Mouse (Mus musculus) limb, embryonic 13.5 days (tissue): ENCODE data around the gene Snx30. TPM values are rescaled to one million over a fixed set of nuclear protein-coding genes. Genes with fewer than 3 reads are reported as not detected.

Experiments
- ATAC-seq: fragments of 200-750 bp; cut with Nextera tagmentation; 2 replicates; pipeline ENCODE4 v1.8.0; 2017; ENCODE audit warnings: low read depth, moderate number of reproducible peaks, moderate TSS enrichment; ENCODE audit not compliant: low FRiP score
- H3K27ac ChIP-seq: fragments of 300-500 bp; sonication (generic); 2 replicates; pipeline ENCODE4 v1.5.1; 2015; ENCODE audit warnings: inconsistent platforms, mild to moderate bottlenecking, moderate library complexity
- H3K27me3 ChIP-seq: fragments of 300-500 bp; sonication (generic); 2 replicates; pipeline ENCODE4 v1.6.1; 2015; ENCODE audit warnings: mild to moderate bottlenecking, inconsistent platforms
- H3K36me3 ChIP-seq: fragments of 300-500 bp; sonication (generic); 2 replicates; pipeline ENCODE4 v1.6.1; 2015; ENCODE audit warnings: inconsistent platforms, mild to moderate bottlenecking, moderate library complexity
- H3K4me1 ChIP-seq: fragments of 300-500 bp; sonication (generic); 2 replicates; pipeline ENCODE4 v1.6.1; 2015; ENCODE audit warnings: inconsistent platforms
- H3K4me2 ChIP-seq: fragments of 300-500 bp; sonication (generic); replicated peaks from 2 replicates; pipeline ENCODE4 v1.6.1; 2015; ENCODE audit warnings: inconsistent platforms, mild to moderate bottlenecking, moderate library complexity
- H3K4me3 ChIP-seq: fragments of 300-500 bp; sonication (generic); 2 replicates; pipeline ENCODE4 v1.5.1; 2015; ENCODE audit warnings: moderate library complexity, mild to moderate bottlenecking, inconsistent platforms
- H3K9ac ChIP-seq: fragments of 300-500 bp; sonication (generic); 2 replicates; pipeline ENCODE4 v1.6.1; 2015; ENCODE audit warnings: mild to moderate bottlenecking, inconsistent platforms
- H3K9me3 ChIP-seq: fragments of 300-500 bp; sonication (generic); 2 replicates; pipeline ENCODE4 v1.6.1; 2016; ENCODE audit warnings: inconsistent platforms
- WGBS: fragments of 180-500 bp; shearing (Covaris S2); methylation state at CpG from one replicate; pipeline ENCODE4 v1.1.7; 2015; 5-methylcytosine and 5-hydroxymethylcytosine counted together
- polyA plus RNA-seq: library from polyadenylated mRNA; unstranded; fragments of >200 nt; fragmentation: Nextera tagmentation; extraction: Ambion mirVana; gene quantifications from 2 replicates; pipeline ENCODE4 v1.2.1, GENCODE M21; 2015

Snx30 gene
- polyA plus RNA-seq, 1 experiment from 2014 or later, result 11.2 TPM

DNA sequence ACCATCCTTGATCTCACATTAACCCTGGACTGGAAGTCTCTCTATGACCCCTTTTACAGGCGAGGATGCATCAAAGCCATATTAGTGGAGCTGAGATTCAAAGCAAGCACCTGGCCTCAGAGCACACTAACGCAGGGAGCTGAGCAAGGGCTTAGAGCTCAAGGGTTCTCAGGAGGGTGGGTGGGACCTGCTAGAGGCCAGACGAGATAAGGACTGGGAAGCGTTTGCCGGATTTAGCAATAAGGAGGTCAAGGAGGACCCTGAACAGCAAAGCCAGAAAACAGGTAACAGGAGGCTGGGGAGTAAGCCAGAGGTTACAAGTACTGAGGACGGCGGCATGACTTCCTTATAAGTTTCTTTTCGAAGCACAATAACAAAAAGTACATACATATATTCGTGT lies 10.8 kb downstream of the Snx30 start:
- 73% methylated on average over 9 of the region's 9 CpGs for WGBS

GRCm38 (mm10) chr4:59817790-59818189 lies 12.2 kb downstream of the Snx30 start:
- no peak overlapping the region for H3K9ac ChIP-seq

More for the DNA sequence above, 10.8 kb downstream of the Snx30 start:
- H3K4me1 ChIP-seq, result peaks cover 15% of the 10 kb centered on the region
- no peak overlapping the region for H3K27ac ChIP-seq
- H3K27me3 ChIP-seq, result no peaks in the 10 kb centered on the region
- no peak overlapping the region for H3K4me3 ChIP-seq
- H3K4me2 ChIP-seq, result no peak overlapping the region
- no peak for ATAC-seq
- H3K9ac ChIP-seq, result no peak overlapping the region
- H3K36me3 ChIP-seq, result no peaks in the 10 kb centered on the region
- no peaks in the 10 kb centered on the region for H3K9me3 ChIP-seq

GRCm38 (mm10) chr4:59818498-59818897 lies 12.9 kb downstream of the Snx30 start:
- ATAC-seq, result no peak
- H3K9ac ChIP-seq, result no peak overlapping the region
- H3K9me3 ChIP-seq, result no peaks in the 10 kb centered on the region
- peak overlapping the region; percentile 1; the same call in 1 of the 2 replicates for H3K27ac ChIP-seq
- no peak overlapping the region for H3K4me3 ChIP-seq
- H3K4me2 ChIP-seq, result no peak overlapping the region
- no peaks in the 10 kb centered on the region for H3K36me3 ChIP-seq
- H3K27me3 ChIP-seq, result no peaks in the 10 kb centered on the region
- H3K4me1 ChIP-seq, result peaks cover 15% of the 10 kb centered on the region
- WGBS, result 79% methylated on average over 10 of the region's 10 CpGs

More at GRCm38 (mm10) chr4:59817790-59818189, 12.2 kb downstream of the Snx30 start:
- H3K36me3 ChIP-seq, result no peaks in the 10 kb centered on the region
- peaks cover 15% of the 10 kb centered on the region for H3K4me1 ChIP-seq
- no peak overlapping the region for H3K4me3 ChIP-seq
- no peak overlapping the region for H3K4me2 ChIP-seq
- 64% methylated on average over 5 of the region's 5 CpGs for WGBS
- no peaks in the 10 kb centered on the region for H3K27me3 ChIP-seq
- no peaks in the 10 kb centered on the region for H3K9me3 ChIP-seq
- ATAC-seq, result no peak
- no peak overlapping the region for H3K27ac ChIP-seq

- Histone ChIP-seq H3K27ac (peak overlapping the region; percentile 1; the same call in 1 of the 2 replicates), H3K4me3 (no peak overlapping the region), H3K4me2 (no peak overlapping the region), H3K4me1 (peaks cover 15% of the 10 kb centered on the region), H3K36me3 (no peaks in the 10 kb centered on the region), H3K9me3 (no peaks in the 10 kb centered on the region), H3K27me3 (no peaks in the 10 kb centered on the region), H3K9ac (no peak overlapping the region; the same call in 1 of the 2 replicates)
- WGBS, result 49% methylated on average over 7 of the region's 7 CpGs
- peak; percentile 55; the same call in 1 of the 2 replicates for ATAC-seq
These were observed 13.4 kb downstream of the Snx30 start for GRCm38 (mm10) chr4:59819054-59819472.

GRCm38 (mm10) chr4:59819477-59820022 lies 13.9 kb downstream of the Snx30 start:
- Histone ChIP-seq H3K27ac (no peak overlapping the region), H3K27me3 (no peaks in the 10 kb centered on the region), H3K9me3 (no peaks in the 10 kb centered on the region), H3K4me3 (no peak overlapping the region), H3K4me1 (peaks cover 15% of the 10 kb centered on the region), H3K36me3 (no peaks in the 10 kb centered on the region), H3K4me2 (no peak overlapping the region), H3K9ac (no peak overlapping the region; the same call in 1 of the 2 replicates)
- 41% methylated on average over 12 of the region's 12 CpGs for WGBS
- ATAC-seq, result 0 out of 2 replicates have a peak, but pooled peaks have one; percentile 41

DNA sequence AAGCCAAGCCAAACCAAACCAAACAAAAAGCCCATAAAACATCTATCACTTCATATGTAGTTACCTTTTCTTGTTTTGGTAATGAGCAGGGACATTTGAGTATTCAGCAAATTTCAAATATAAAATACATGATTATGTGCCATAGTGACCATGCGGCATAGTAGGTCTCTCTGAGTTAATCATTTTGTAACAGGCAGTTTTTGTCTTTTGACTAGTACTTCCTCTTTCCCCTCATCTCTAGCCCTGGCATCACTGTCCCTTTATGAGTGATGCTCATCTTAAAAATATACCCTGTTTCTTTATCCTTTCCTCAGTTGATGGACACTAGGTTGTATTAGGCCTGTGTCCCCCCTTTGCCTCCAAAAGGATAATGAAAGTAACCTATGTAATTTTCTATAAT lies 15.9 kb downstream of the Snx30 start:
- H3K9me3 ChIP-seq, result no peaks in the 10 kb centered on the region
- 97% methylated on average over 1 of the region's 1 CpGs for WGBS
- peaks cover 15% of the 10 kb centered on the region for H3K4me1 ChIP-seq
- H3K4me3 ChIP-seq, result no peak overlapping the region
- H3K27ac ChIP-seq, result no peak overlapping the region
- ATAC-seq, result no peak
- no peak overlapping the region for H3K4me2 ChIP-seq
- H3K36me3 ChIP-seq, result no peaks in the 10 kb centered on the region
- no peaks in the 10 kb centered on the region for H3K27me3 ChIP-seq
- no peak overlapping the region for H3K9ac ChIP-seq

- 82% methylated on average over 4 of the region's 4 CpGs for WGBS
- Histone ChIP-seq H3K36me3 (0 out of 2 replicates have a peak, but pooled peaks cover 2% of the 10 kb centered on the region), H3K9me3 (no peaks in the 10 kb centered on the region), H3K27ac (no peak overlapping the region), H3K4me1 (peaks cover 15% of the 10 kb centered on the region), H3K4me3 (no peak overlapping the region), H3K4me2 (no peak overlapping the region), H3K27me3 (no peaks in the 10 kb centered on the region), H3K9ac (no peak overlapping the region)
- ATAC-seq, result no peak
These were observed 16.5 kb downstream of the Snx30 start for GRCm38 (mm10) chr4:59822119-59822518.

DNA sequence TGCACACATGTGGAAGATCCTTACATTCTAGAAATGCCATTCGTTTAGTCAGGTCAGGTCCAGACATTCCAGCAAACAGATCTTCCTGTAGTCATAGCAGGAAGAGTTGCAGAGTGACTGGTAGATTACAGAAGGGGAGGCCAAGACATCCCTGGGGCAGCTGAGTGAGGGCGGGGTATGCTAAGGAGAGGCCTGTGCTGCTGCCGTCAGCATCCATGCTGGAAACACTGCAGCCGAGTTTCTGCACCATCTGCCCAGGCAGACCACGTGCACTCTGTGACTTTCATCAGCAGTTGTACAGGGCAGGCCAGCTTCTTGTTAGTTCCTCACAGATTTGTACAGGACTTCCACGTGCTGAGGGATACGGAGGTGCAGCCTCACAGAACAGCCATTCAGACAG lies 17.8 kb downstream of the Snx30 start:
- Histone ChIP-seq H3K4me3 (no peak overlapping the region), H3K36me3 (0 out of 2 replicates have a peak, but pooled peaks cover 4% of the 10 kb centered on the region), H3K27me3 (no peaks in the 10 kb centered on the region), H3K4me2 (no peak overlapping the region), H3K9me3 (no peaks in the 10 kb centered on the region), H3K9ac (no peak overlapping the region), H3K27ac (no peak overlapping the region), H3K4me1 (peaks cover 15% of the 10 kb centered on the region)
- WGBS, result 51% methylated on average over 7 of the region's 7 CpGs
- no peak for ATAC-seq

DNA sequence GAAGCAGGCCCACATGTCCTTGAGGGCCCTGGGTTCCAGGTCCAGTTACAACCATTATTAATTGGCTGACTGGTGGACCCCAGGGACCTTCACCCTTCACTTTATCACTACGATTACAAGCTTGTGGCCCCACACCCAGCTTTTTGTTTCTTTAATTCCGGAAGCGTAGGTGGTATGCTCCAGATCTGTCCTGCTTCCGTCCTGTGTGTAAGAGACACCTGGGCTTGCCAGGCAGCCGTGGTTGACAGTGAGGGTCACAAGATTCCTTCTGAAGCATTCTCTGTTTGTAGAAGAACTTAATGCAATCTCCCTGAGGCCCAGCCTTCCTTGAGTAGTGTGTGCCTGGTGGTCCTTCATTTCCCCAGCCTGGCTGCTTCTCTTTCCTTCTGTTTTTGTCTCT lies 19.2 kb downstream of the Snx30 start:
- H3K27ac ChIP-seq, result no peak overlapping the region
- peaks cover 1% of the 10 kb centered on the region for H3K4me1 ChIP-seq
- H3K9me3 ChIP-seq, result no peaks in the 10 kb centered on the region
- no peaks in the 10 kb centered on the region for H3K27me3 ChIP-seq
- H3K4me2 ChIP-seq, result no peak overlapping the region
- H3K36me3 ChIP-seq, result 0 out of 2 replicates have a peak, but pooled peaks cover 4% of the 10 kb centered on the region
- WGBS, result 89% methylated on average over 5 of the region's 5 CpGs
- no peak overlapping the region for H3K9ac ChIP-seq
- H3K4me3 ChIP-seq, result no peak overlapping the region
- ATAC-seq, result no peak

DNA sequence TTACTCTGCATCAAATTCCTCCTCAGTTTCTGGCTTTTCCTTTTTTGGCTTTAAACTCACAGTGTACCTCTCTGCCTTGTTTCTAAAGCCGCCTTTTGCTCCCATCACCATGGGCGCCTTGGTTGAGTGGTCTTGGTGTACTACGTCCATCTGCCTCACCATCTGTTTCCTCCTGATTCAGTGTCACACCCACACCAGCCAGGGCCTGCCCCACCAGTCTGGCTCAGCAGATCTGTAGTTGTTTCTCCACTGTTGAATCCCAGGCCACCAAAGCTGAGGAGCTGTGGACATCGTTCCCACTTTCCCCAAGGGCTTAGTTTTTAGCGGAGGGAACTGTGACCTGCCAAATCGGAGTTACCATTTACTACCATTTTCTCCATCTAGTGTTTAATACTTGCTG lies 20.0 kb downstream of the Snx30 start:
- no peaks in the 10 kb centered on the region for H3K4me1 ChIP-seq
- no peak overlapping the region for H3K9ac ChIP-seq
- no peak overlapping the region for H3K4me3 ChIP-seq
- no peak for ATAC-seq
- no peaks in the 10 kb centered on the region for H3K27me3 ChIP-seq
- H3K36me3 ChIP-seq, result 0 out of 2 replicates have a peak, but pooled peaks cover 4% of the 10 kb centered on the region
- no peaks in the 10 kb centered on the region for H3K9me3 ChIP-seq
- H3K4me2 ChIP-seq, result no peak overlapping the region
- 82% methylated on average over 6 of the region's 6 CpGs for WGBS
- no peak overlapping the region for H3K27ac ChIP-seq

DNA sequence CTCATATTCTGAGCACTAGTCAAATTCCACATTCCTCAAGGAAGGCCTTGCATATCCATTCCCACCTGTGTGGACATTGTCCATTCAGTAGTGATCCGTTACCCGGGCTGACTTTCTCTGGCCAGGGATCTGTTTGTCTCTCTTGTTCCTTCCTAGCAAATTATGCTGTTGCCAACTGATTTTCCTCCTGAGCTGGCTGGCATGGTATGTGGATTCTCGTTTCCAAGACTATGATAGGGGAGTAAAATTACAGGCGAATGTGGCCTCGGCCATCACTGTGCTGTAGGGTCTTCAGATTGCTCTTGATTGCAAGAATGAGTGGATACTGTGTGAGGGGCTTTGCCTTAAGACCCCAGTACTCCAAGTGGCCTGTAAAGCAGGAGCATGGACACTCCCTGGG lies 20.7 kb downstream of the Snx30 start:
- no peaks in the 10 kb centered on the region for H3K27me3 ChIP-seq
- H3K4me3 ChIP-seq, result no peak overlapping the region
- H3K9me3 ChIP-seq, result no peaks in the 10 kb centered on the region
- H3K27ac ChIP-seq, result no peak overlapping the region
- H3K4me2 ChIP-seq, result no peak overlapping the region
- no peak overlapping the region for H3K9ac ChIP-seq
- WGBS, result 91% methylated on average over 5 of the region's 5 CpGs
- no peak for ATAC-seq
- H3K4me1 ChIP-seq, result no peaks in the 10 kb centered on the region
- H3K36me3 ChIP-seq, result 0 out of 2 replicates have a peak, but pooled peaks cover 4% of the 10 kb centered on the region

DNA sequence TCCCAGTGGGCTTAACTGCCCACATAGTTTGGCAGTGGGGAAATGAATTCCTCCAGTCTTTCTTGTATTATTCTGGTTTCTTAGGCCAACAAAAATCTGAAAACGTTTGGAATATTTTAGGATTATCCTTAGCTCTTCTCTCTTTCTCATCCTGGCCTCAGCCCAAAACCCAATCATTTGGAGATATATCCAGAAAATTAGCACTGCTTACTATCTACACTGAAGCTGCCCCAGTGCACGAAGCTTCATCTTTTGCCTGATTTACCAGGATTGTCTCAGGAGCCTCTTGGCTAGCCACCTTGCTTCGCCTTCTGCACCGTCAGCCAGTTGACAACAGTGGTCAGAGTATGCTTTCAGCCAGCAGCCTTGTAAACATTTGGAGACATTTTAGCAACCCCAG lies 23.4 kb downstream of the Snx30 start:
- no peak overlapping the region for H3K4me3 ChIP-seq
- H3K4me2 ChIP-seq, result no peak overlapping the region
- 81% methylated on average over 4 of the region's 4 CpGs for WGBS
- H3K27me3 ChIP-seq, result no peaks in the 10 kb centered on the region
- ATAC-seq, result no peak
- no peak overlapping the region for H3K27ac ChIP-seq
- H3K4me1 ChIP-seq, result no peaks in the 10 kb centered on the region
- no peaks in the 10 kb centered on the region for H3K9me3 ChIP-seq
- 0 out of 2 replicates have a peak, but pooled peaks cover 4% of the 10 kb centered on the region for H3K36me3 ChIP-seq
- H3K9ac ChIP-seq, result no peak overlapping the region

DNA sequence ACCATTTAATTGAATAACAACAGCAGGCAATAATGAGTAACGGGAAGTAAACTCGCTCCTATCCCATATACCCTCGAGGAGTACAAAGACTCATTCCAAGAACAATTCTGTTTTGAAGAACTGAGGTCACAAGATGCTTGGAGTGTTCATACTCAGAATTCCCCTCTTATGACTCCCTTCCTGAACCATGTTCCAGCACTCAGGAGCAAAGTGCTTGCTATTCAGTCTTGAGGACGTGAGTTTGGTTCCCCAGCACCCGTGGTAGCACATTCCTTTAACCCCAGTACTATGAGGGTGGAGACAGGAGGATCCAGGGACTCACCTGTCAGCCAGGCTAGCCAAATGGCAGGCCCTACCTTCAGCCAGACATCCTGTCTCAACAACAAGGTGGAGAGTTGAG lies 25.4 kb downstream of the Snx30 start:
- H3K36me3 ChIP-seq, result peaks cover 12% of the 10 kb centered on the region
- WGBS, result 81% methylated on average over 5 of the region's 5 CpGs
- no peak overlapping the region for H3K9ac ChIP-seq
- H3K27me3 ChIP-seq, result no peaks in the 10 kb centered on the region
- no peaks in the 10 kb centered on the region for H3K9me3 ChIP-seq
- no peak overlapping the region for H3K27ac ChIP-seq
- no peak overlapping the region for H3K4me2 ChIP-seq
- H3K4me1 ChIP-seq, result no peaks in the 10 kb centered on the region
- ATAC-seq, result no peak
- no peak overlapping the region for H3K4me3 ChIP-seq
